Mouse (Mus musculus) large intestine, adult 2 months (tissue): ENCODE measurements around the gene Rnf130. TPM values are rescaled to one million over a fixed set of nuclear protein-coding genes. Genes with fewer than 3 reads are reported as not detected.
A peak's percentile ranks its signal among the peaks of the same experiment; 100 is the strongest.
"Not testable (repeated sequence)": the region's sequence is repeated elsewhere in the genome, so short reads cannot be mapped to it uniquely, and the experiment has no call there.

Experiments used
- DNase-seq: peaks from one replicate; pipeline ENCODE4 v3.0.0-alpha.2; 2012; ENCODE audit warnings: low read depth, low spot score
- WGBS: fragments of 180-500 bp; shearing (Covaris S2); methylation state at CpG from one replicate; pipeline ENCODE4 v1.1.7; 2018; 5-methylcytosine and 5-hydroxymethylcytosine counted together
- polyA plus RNA-seq: library from polyadenylated mRNA; depleted of rRNA; stranded (reverse); fragments of >200 nt; gene quantifications from 2 replicates; pipeline ENCODE4 v1.2.3, GENCODE M21; 2012

Rnf130 gene
- polyA plus RNA-seq, 1 experiment, result 14.9 TPM

GRCm38 (mm10) chr11:50066088-50066487 is 40.9 kb downstream of the Rnf130 start:
- DNase-seq, result no peak
- WGBS, result 80% methylated on average over 2 of the region's 2 CpGs

- 86% methylated on average over 10 of the region's 10 CpGs for WGBS
Measured at GRCm38 (mm10) chr11:50073830-50074229, 48.7 kb downstream of the Rnf130 start.

GRCm38 (mm10) chr11:50076756-50077155 is 51.6 kb downstream of the Rnf130 start:
- WGBS, result 71% methylated on average over 4 of the region's 4 CpGs
- DNase-seq, result no peak

More at GRCm38 (mm10) chr11:50073830-50074229, 48.7 kb downstream of the Rnf130 start:
- no peak for DNase-seq

GRCm38 (mm10) chr11:50081365-50082190 is 56.4 kb downstream of the Rnf130 start:
- 93% methylated on average over 5 of the region's 5 CpGs for WGBS
- DNase-seq, result no peak

- WGBS, result 95% methylated on average over 3 of the region's 3 CpGs
- no peak for DNase-seq
Measured at GRCm38 (mm10) chr11:50086211-50086610, 61.1 kb downstream of the Rnf130 start.

- 53% methylated on average over 1 of the region's 1 CpGs for WGBS
- DNase-seq, result no peak
Measured at GRCm38 (mm10) chr11:50089840-50090239, 64.7 kb downstream of the Rnf130 start.

- no peak for DNase-seq
Measured at GRCm38 (mm10) chr11:50090982-50091675, 66.0 kb downstream of the Rnf130 start.

GRCm38 (mm10) chr11:50091681-50092080 is 66.5 kb downstream of the Rnf130 start:
- no peak for DNase-seq

More at GRCm38 (mm10) chr11:50090982-50091675, 66.0 kb downstream of the Rnf130 start:
- 82% methylated on average over 5 of the region's 5 CpGs for WGBS

GRCm38 (mm10) chr11:50095661-50096060 is 70.5 kb downstream of the Rnf130 start:
- 85% methylated on average over 9 of the region's 9 CpGs for WGBS
- no peak for DNase-seq

- no peak for DNase-seq
- 95% methylated on average over 6 of the region's 6 CpGs for WGBS
Measured at GRCm38 (mm10) chr11:50097091-50097490, 71.9 kb downstream of the Rnf130 start.

GRCm38 (mm10) chr11:50098961-50099481 is 73.9 kb downstream of the Rnf130 start:
- DNase-seq, result no peak
- 82% methylated on average over 8 of the region's 8 CpGs for WGBS

- no peak for DNase-seq
- WGBS, result 84% methylated on average over 2 of the region's 2 CpGs
Measured at GRCm38 (mm10) chr11:50099692-50100091, 74.5 kb downstream of the Rnf130 start.

GRCm38 (mm10) chr11:50100548-50101307 is 75.6 kb downstream of the Rnf130 start:
- 80% methylated on average over 2 of the region's 2 CpGs for WGBS
- DNase-seq, result no peak

- DNase-seq, result not testable (repeated sequence)
- 93% methylated on average over 4 of the region's 4 CpGs for WGBS
Measured at GRCm38 (mm10) chr11:50101962-50102361, 76.8 kb downstream of the Rnf130 start.

- WGBS, result 89% methylated on average over 6 of the region's 6 CpGs
- no peak for DNase-seq
Measured at GRCm38 (mm10) chr11:50104016-50104415, 78.9 kb downstream of the Rnf130 start.

- no peak for DNase-seq
- WGBS, result 86% methylated on average over 5 of the region's 5 CpGs
Measured at GRCm38 (mm10) chr11:50105237-50105636, 80.1 kb downstream of the Rnf130 start.

- DNase-seq, result no peak
- WGBS, result 71% methylated on average over 7 of the region's 7 CpGs
Measured at GRCm38 (mm10) chr11:50106024-50106423, 80.9 kb downstream of the Rnf130 start.

GRCm38 (mm10) chr11:50108823-50109244 is 83.7 kb downstream of the Rnf130 start:
- WGBS, result 52% methylated on average over 8 of the region's 8 CpGs
- no peak for DNase-seq

GRCm38 (mm10) chr11:50114329-50114728 is 89.2 kb downstream of the Rnf130 start:
- peak; percentile 27 for DNase-seq
- WGBS, result 16% methylated on average over 5 of the region's 5 CpGs

- WGBS, result 90% methylated on average over 8 of the region's 8 CpGs
- DNase-seq, result no peak
Measured at GRCm38 (mm10) chr11:50122631-50123081, 97.5 kb downstream of the Rnf130 start.
